In genomic region chr1:186287831-186288230, GRCm38 (mm10) we compare ENCODE assay signal across 24 mouse cellular contexts.
DNase-seq lines count a peak whose midpoint lies in the region; ATAC-seq lines count a peak whose summit lies in the region.
"Had no signal": no experiment of that assay in that cellular context is flagged by ENCODE, and none has a peak within 500 bp of the region (broad histone marks: within the 10 kb centered on the region; RNA-seq: fewer than 3 reads in every experiment).

No protein-coding gene starts in this region.

- no peaks in the 10 kb centered on the region for H3K9me3 ChIP-seq in embryonic facial prominence, embryonic 14.5 days (ENCODE audit: control insufficient read depth, low read length)
- no peaks in the 10 kb centered on the region for H3K9me3 ChIP-seq in embryonic facial prominence, embryonic 10.5 days
- no peaks in the 10 kb centered on the region for H3K9me3 ChIP-seq in intestine, embryonic 14.5 days (ENCODE audit: control insufficient read depth, low read length)
- H3K9me3 ChIP-seq in intestine, embryonic 15.5 days: no peaks in the 10 kb centered on the region
- H3K9me3 ChIP-seq in embryonic facial prominence, embryonic 15.5 days (replicated peaks): no peaks in the 10 kb centered on the region
- H3K9me3 ChIP-seq: embryonic facial prominence, embryonic 13.5 days; forebrain, embryonic 10.5 days; forebrain, embryonic 12.5 days had no signal

- H3K4me1 ChIP-seq in embryonic facial prominence, embryonic 14.5 days (ENCODE audit: control insufficient read depth, insufficient read depth, low read length): no peaks in the 10 kb centered on the region; the same call in 1 of the 2 replicates
- no peaks in the 10 kb centered on the region; the same call in 1 of the 2 replicates for H3K4me1 ChIP-seq in embryonic facial prominence, embryonic 10.5 days
- H3K4me1 ChIP-seq in intestine, embryonic 14.5 days (replicated peaks; ENCODE audit: control insufficient read depth, insufficient read depth, low read length): no peaks in the 10 kb centered on the region
- H3K4me1 ChIP-seq in intestine, embryonic 15.5 days (replicated peaks): no peaks in the 10 kb centered on the region
- H3K4me1 ChIP-seq in embryonic facial prominence, embryonic 15.5 days: peaks cover 9% of the 10 kb centered on the region; the same call in 1 of the 2 replicates
- H3K4me1 ChIP-seq: forebrain, embryonic 12.5 days had no signal

- no peaks in the 10 kb centered on the region for H3K27me3 ChIP-seq in embryonic facial prominence, embryonic 14.5 days (replicated peaks; ENCODE audit: control insufficient read depth, insufficient read depth, low read length)
- H3K27me3 ChIP-seq in embryonic facial prominence, embryonic 10.5 days (replicated peaks; ENCODE audit: low read depth, poor library complexity, severe bottlenecking): no peaks in the 10 kb centered on the region
- no peaks in the 10 kb centered on the region for H3K27me3 ChIP-seq in intestine, embryonic 14.5 days (replicated peaks; ENCODE audit: control insufficient read depth, insufficient read depth, low read length)
- H3K27me3 ChIP-seq in intestine, embryonic 15.5 days (replicated peaks): no peaks in the 10 kb centered on the region
- H3K27me3 ChIP-seq in embryonic facial prominence, embryonic 15.5 days: no peaks in the 10 kb centered on the region; the same call in 1 of the 2 replicates
- H3K27me3 ChIP-seq: CH12.LX; embryonic facial prominence, embryonic 13.5 days; forebrain, embryonic 12.5 days had no signal

- DNase-seq in embryonic facial prominence, embryonic 14.5 days (ENCODE audit: low spot score): peak; percentile 67
- DNase-seq in embryonic facial prominence, embryonic 10.5 days (ENCODE audit: low spot score): no peak
- peak; percentile 4 for DNase-seq in intestine, embryonic 14.5 days (ENCODE audit: low spot score)
- no peak for DNase-seq in thymus, postnatal 36 days
- DNase-seq: adrenal gland, adult 2 months; adrenal gland, postnatal 10 days; adrenal gland, postnatal 25 days; B cell, adult 2 months; cerebellum, adult 11-12 months; cerebellum, adult 2 months; cerebellum, adult 9-10 months; cerebellum, postnatal 10 days; cerebellum, postnatal 25 days had no signal

- peak; percentile 22; the same call in 1 of the 2 replicates for ATAC-seq in embryonic facial prominence, embryonic 14.5 days (ENCODE audit: low read depth)
- no peak for ATAC-seq in intestine, embryonic 14.5 days (replicated peaks; ENCODE audit: low FRiP score, low TSS enrichment, low read depth)
- ATAC-seq in intestine, embryonic 15.5 days: no peak
- peak; percentile 72 for ATAC-seq in embryonic facial prominence, embryonic 15.5 days (ENCODE audit: insufficient number of reproducible peaks, low FRiP score, low TSS enrichment, low read depth)
- ATAC-seq: CD4-positive, CD25-positive, alpha-beta regulatory T cell, adult 4 months; forebrain, embryonic 14.5 days; forebrain, embryonic 16.5 days had no signal

- no peak overlapping the region for H3K4me2 ChIP-seq in embryonic facial prominence, embryonic 14.5 days (ENCODE audit: low read depth, low read length)
- H3K4me2 ChIP-seq in intestine, embryonic 14.5 days (ENCODE audit: low read length): no peak overlapping the region
- no peak overlapping the region for H3K4me2 ChIP-seq in intestine, embryonic 15.5 days (replicated peaks)
- H3K4me2 ChIP-seq in embryonic facial prominence, embryonic 15.5 days (replicated peaks): no peak overlapping the region
- H3K4me2 ChIP-seq: embryonic facial prominence, embryonic 13.5 days; forebrain, embryonic 12.5 days had no signal

- H3K9ac ChIP-seq in embryonic facial prominence, embryonic 14.5 days (ENCODE audit: low read depth, low read length): no peak overlapping the region
- no peak overlapping the region for H3K9ac ChIP-seq in intestine, embryonic 14.5 days (ENCODE audit: low read length)
- H3K9ac ChIP-seq in intestine, embryonic 15.5 days: no peak overlapping the region
- no peak overlapping the region for H3K9ac ChIP-seq in embryonic facial prominence, embryonic 15.5 days
- H3K9ac ChIP-seq: embryonic facial prominence, embryonic 13.5 days; forebrain, embryonic 12.5 days had no signal

- WGBS in embryonic facial prominence, embryonic 14.5 days: 61% methylated on average over 8 of the region's 8 CpGs
- 89% methylated on average over 8 of the region's 8 CpGs for WGBS in embryonic facial prominence, embryonic 10.5 days
- 73% methylated on average over 8 of the region's 8 CpGs for WGBS in intestine, embryonic 14.5 days
- 64% methylated on average over 8 of the region's 8 CpGs for WGBS in intestine, embryonic 15.5 days
- 47% methylated on average over 8 of the region's 8 CpGs for WGBS in embryonic facial prominence, embryonic 15.5 days

- H3K27ac ChIP-seq in embryonic facial prominence, embryonic 14.5 days (replicated peaks; ENCODE audit: low read depth, low read length): no peak overlapping the region
- H3K27ac ChIP-seq in embryonic facial prominence, embryonic 10.5 days (replicated peaks): no peak overlapping the region
- H3K27ac ChIP-seq in intestine, embryonic 14.5 days (ENCODE audit: low read depth): no peak overlapping the region
- H3K27ac ChIP-seq in intestine, embryonic 15.5 days: no peak overlapping the region
- peak overlapping the region; percentile 24; the same call in 1 of the 2 replicates for H3K27ac ChIP-seq in embryonic facial prominence, embryonic 15.5 days (replicated peaks)
- H3K27ac ChIP-seq: forebrain, embryonic 10.5 days; forebrain, embryonic 12.5 days had no signal

- no peak overlapping the region for H3K4me3 ChIP-seq in embryonic facial prominence, embryonic 14.5 days (ENCODE audit: low read depth, low read length)
- no peak overlapping the region for H3K4me3 ChIP-seq in embryonic facial prominence, embryonic 10.5 days
- no peak overlapping the region for H3K4me3 ChIP-seq in intestine, embryonic 14.5 days (ENCODE audit: low read depth, low read length)
- no peak overlapping the region for H3K4me3 ChIP-seq in intestine, embryonic 15.5 days (replicated peaks)
- H3K4me3 ChIP-seq in embryonic facial prominence, embryonic 15.5 days (replicated peaks): no peak overlapping the region
- H3K4me3 ChIP-seq: embryonic facial prominence, embryonic 13.5 days; erythroblast, embryonic 14.5 days; forebrain, embryonic 10.5 days; forebrain, embryonic 12.5 days had no signal

- no peaks in the 10 kb centered on the region for H3K36me3 ChIP-seq in embryonic facial prominence, embryonic 14.5 days (ENCODE audit: control insufficient read depth, insufficient read depth, low read length)
- no peaks in the 10 kb centered on the region for H3K36me3 ChIP-seq in embryonic facial prominence, embryonic 10.5 days (replicated peaks)
- no peaks in the 10 kb centered on the region for H3K36me3 ChIP-seq in intestine, embryonic 14.5 days (ENCODE audit: control insufficient read depth, insufficient read depth, low read length)
- no peaks in the 10 kb centered on the region for H3K36me3 ChIP-seq in intestine, embryonic 15.5 days
- H3K36me3 ChIP-seq in embryonic facial prominence, embryonic 15.5 days: no peaks in the 10 kb centered on the region
- H3K36me3 ChIP-seq: embryonic facial prominence, embryonic 13.5 days; forebrain, embryonic 10.5 days; forebrain, embryonic 12.5 days; G1E had no signal

Comparison
In these comparisons a context has a peak if more than half of its experiments do, and no peak if none do; other contexts are left out.
1. DNase-seq: peak in embryonic facial prominence, embryonic 14.5 days (single experiment) and intestine, embryonic 14.5 days (single experiment); none in embryonic facial prominence, embryonic 10.5 days (single experiment) and thymus, postnatal 36 days (0 of 2).
2. ATAC-seq: peak in embryonic facial prominence, embryonic 14.5 days (single experiment) and embryonic facial prominence, embryonic 15.5 days (single experiment); none in intestine, embryonic 14.5 days (single experiment) and intestine, embryonic 15.5 days (single experiment).